Mouse (Mus musculus) heart, postnatal 4 days (tissue): ENCODE measurements around the gene Gm20379. TPM values are rescaled to one million over a fixed set of nuclear protein-coding genes. Genes with fewer than 3 reads are reported as not detected.

ENCODE experiments used
- DNase-seq: peaks from one replicate; pipeline ENCODE4 v3.0.0; 2021
- total RNA-seq, 2 experiments: library from RNA; stranded (reverse); gene quantifications; 2 replicates each; pipeline ENCODE4 v1.2.3; 2021

The Gm20379 gene
- total RNA-seq, 2 experiments from 2014 or later: not detected

GRCm38 (mm10) chr13:92336857-92337256 lies 31.1 kb downstream of the Gm20379 start:
- DNase-seq: no peak

GRCm38 (mm10) chr13:92337773-92338462 lies 32.1 kb downstream of the Gm20379 start:
- DNase-seq: no peak

- no peak for DNase-seq
Measured at GRCm38 (mm10) chr13:92339787-92340186, 34.0 kb downstream of the Gm20379 start.

- no peak for DNase-seq
Measured at GRCm38 (mm10) chr13:92344033-92344432, 38.3 kb downstream of the Gm20379 start.

- no peak for DNase-seq
Measured at GRCm38 (mm10) chr13:92346338-92346737, 40.6 kb downstream of the Gm20379 start.

GRCm38 (mm10) chr13:92351100-92351499 lies 45.3 kb downstream of the Gm20379 start:
- DNase-seq: no peak

GRCm38 (mm10) chr13:92353956-92354355 lies 48.2 kb downstream of the Gm20379 start:
- no peak for DNase-seq

GRCm38 (mm10) chr13:92354456-92355271 lies 48.9 kb downstream of the Gm20379 start, which contains the start of the genes Dhfr and Msh3:
Gene Dhfr (plus strand): TSS chr13:92354726.
Gene Msh3 (minus strand): TSS chr13:92355003.
- DNase-seq: peak; percentile 98

GRCm38 (mm10) chr13:92355272-92355643 lies 49.5 kb downstream of the Gm20379 start:
- DNase-seq: no peak

- no peak for DNase-seq
Measured at GRCm38 (mm10) chr13:92356376-92356775, 50.6 kb downstream of the Gm20379 start.

Other genes starting within 250 kb of the Gm20379 start
- 1 to 10 TPM; 1.2 to 1.3 TPM for gene Rasgrf2, start 174.3 kb upstream of the Gm20379 start, total RNA-seq
- 1 to 10 TPM; 7.9 to 8.4 TPM for gene Dhfr, start 48.7 kb downstream of the Gm20379 start, total RNA-seq
- 10 to 100 TPM; 14.2 to 14.5 TPM for gene Msh3, start 49.0 kb downstream of the Gm20379 start, total RNA-seq
- gene Ankrd34b, start 119.9 kb downstream of the Gm20379 start, total RNA-seq: under 1 TPM; 0.07 to 0.19 TPM
- 1 to 10 TPM; 2.6 to 3.4 TPM for gene Fam151b, start 178.0 kb downstream of the Gm20379 start, total RNA-seq
- 10 to 100 TPM; 19.2 to 20.3 TPM for gene Zfyve16, start 224.9 kb downstream of the Gm20379 start, total RNA-seq